Mouse (Mus musculus) thymus, adult 2 months (tissue): ENCODE results near the gene Tyro3.

ENCODE experiments used
- CTCF ChIP-seq: fragments of 200-500 bp; IDR thresholded peaks from 2 replicates; pipeline ENCODE4 v1.5.1; 2012; ENCODE audit warnings: mild to moderate bottlenecking, control low read depth, low read length, moderate library complexity, borderline replicate concordance; ENCODE audit not compliant: control insufficient read depth, poor library complexity, insufficient read depth; ENCODE audit errors: extremely low read depth
- POLR2A ChIP-seq: fragments of 200-500 bp; IDR thresholded peaks from 2 replicates; pipeline ENCODE4 v1.6.1; 2012; ENCODE audit warnings: mild to moderate bottlenecking, low read length, control low read depth, moderate library complexity; ENCODE audit not compliant: control insufficient read depth, poor library complexity, insufficient read depth; ENCODE audit errors: extremely low read depth

GRCm38 (mm10) chr2:119762276-119762675 is 35.3 kb upstream of the Tyro3 start:
- TF ChIP-seq CTCF (no peak), POLR2A (no peak)
